Mouse (Mus musculus) liver, embryonic 14.5 days (tissue): ENCODE data around the gene Usp46. TPM values are rescaled to one million over a fixed set of nuclear protein-coding genes. Genes with fewer than 3 reads are reported as not detected.
A peak's percentile ranks its signal among the peaks of the same experiment; 100 is the strongest.

Source experiments
- ATAC-seq: fragments of 200-750 bp; cut with Nextera tagmentation; 2 replicates; pipeline ENCODE4 v1.8.0; 2017; ENCODE audit warnings: moderate number of reproducible peaks, mild to moderate bottlenecking, moderate library complexity; ENCODE audit not compliant: insufficient read depth
- DNase-seq, 3 experiments: peaks; one replicate each; pipeline ENCODE4 v3.0.0-alpha.2; 2012 to 2013; ENCODE audit warnings: low read depth in 3 of 3, low spot score in 3 of 3
- H3K27ac ChIP-seq: fragments of 300-500 bp; sonication (generic); 2 replicates; pipeline ENCODE4 v1.5.1; 2014; ENCODE audit warnings: moderate library complexity, mild to moderate bottlenecking, control low read depth, inconsistent platforms
- H3K27me3 ChIP-seq: fragments of 300-500 bp; sonication (generic); 2 replicates; pipeline ENCODE4 v1.6.1; 2014; ENCODE audit warnings: mild to moderate bottlenecking, low read length, moderate library complexity; ENCODE audit not compliant: control insufficient read depth, insufficient read depth
- H3K36me3 ChIP-seq: fragments of 300-500 bp; sonication (generic); replicated peaks from 2 replicates; pipeline ENCODE4 v1.6.1; 2014; ENCODE audit warnings: low read depth; ENCODE audit not compliant: control insufficient read depth, insufficient read depth
- H3K4me1 ChIP-seq, 2 experiments: fragments of 200-500 bp in 1 of 2; fragments of 300-500 bp in 1 of 2; sonication (generic) in 1 of 2; replicated peaks; 2 replicates each; pipeline ENCODE4 v1.6.1; 2012 to 2014; ENCODE audit warnings: antibody characterized with exemption in 1 of 2, inconsistent platforms in 1 of 2, low read length in 1 of 2; ENCODE audit not compliant: control insufficient read depth in 2 of 2, insufficient read depth in 2 of 2
- H3K4me2 ChIP-seq: fragments of 300-500 bp; sonication (generic); 2 replicates; pipeline ENCODE4 v1.6.1; 2014; ENCODE audit warnings: low read depth, mild to moderate bottlenecking, control low read depth, moderate library complexity
- H3K4me3 ChIP-seq, 2 experiments: fragments of 200-500 bp in 1 of 2; fragments of 300-500 bp in 1 of 2; sonication (generic) in 1 of 2; 2 replicates each; pipeline ENCODE4 v1.5.1; 2012 to 2014; ENCODE audit warnings: low read depth in 2 of 2, low read length in 2 of 2, mild to moderate bottlenecking in 2 of 2, control low read depth in 1 of 2, inconsistent platforms in 1 of 2, moderate library complexity in 1 of 2; ENCODE audit not compliant: insufficient read depth in 1 of 2
- H3K9ac ChIP-seq: fragments of 300-500 bp; sonication (generic); replicated peaks from 2 replicates; pipeline ENCODE4 v1.6.1; 2014; ENCODE audit warnings: mild to moderate bottlenecking, control low read depth, moderate library complexity
- H3K9me3 ChIP-seq: fragments of 300-500 bp; sonication (generic); 2 replicates; pipeline ENCODE4 v1.6.1; 2016; ENCODE audit warnings: low read length, mixed read lengths; ENCODE audit not compliant: control insufficient read depth
- CTCF ChIP-seq: IDR thresholded peaks from 2 replicates; pipeline ENCODE4 v1.5.1; 2016; ENCODE audit warnings: antibody characterized with exemption, low read depth, control low read depth
- EP300 ChIP-seq: IDR thresholded peaks from 2 replicates; pipeline ENCODE4 v1.6.1; 2016; ENCODE audit warnings: antibody characterized with exemption, low read depth
- WGBS: fragments of 180-500 bp; shearing (Covaris S2); extraction: QIAGEN DNeasy Blood & Tissue Kit; methylation state at CpG from one replicate; pipeline ENCODE4 v1.1.7; 2014; ENCODE audit not compliant: insufficient replicate concordance; 5-methylcytosine and 5-hydroxymethylcytosine counted together
- polyA plus RNA-seq, 2 experiments: library from polyadenylated mRNA; depleted of rRNA in 1 of 2; stranded (reverse) in 1 of 2; unstranded in 1 of 2; fragments of >200 nt; fragmentation: Nextera tagmentation in 1 of 2; extraction: Ambion mirVana in 1 of 2; gene quantifications; 2 replicates each; pipeline versions ENCODE4 v1.2.1 to v1.2.3; 2012 to 2014

Gene Usp46
- 9.7 and 14.6 TPM in 2 replicates for polyA plus RNA-seq (2012; rRNA removed)
- 23.8 and 27.9 TPM in 2 replicates for polyA plus RNA-seq (2014; fragmentation: Nextera tagmentation; extraction: Ambion mirVana)

- ATAC-seq: peak; percentile 81
Measured at GRCm38 (mm10) chr5:74067831-74068713, at the start of gene Usp46. TSS of gene Usp46 (minus strand) at chr5:74068431.

GRCm38 (mm10) chr5:74113961-74114689 lies 45.9 kb upstream of the Usp46 start:
- DNase-seq (no peak), ATAC-seq (no peak)
- Histone ChIP-seq H3K9ac (no peak overlapping the region), H3K4me2 (no peak overlapping the region), H3K36me3 (no peaks in the 10 kb centered on the region), H3K4me3 (no peak overlapping the region), H3K9me3 (no peaks in the 10 kb centered on the region), H3K4me1 (no peaks in the 10 kb centered on the region), H3K27ac (no peak overlapping the region), H3K27me3 (no peaks in the 10 kb centered on the region)
- TF ChIP-seq CTCF (no peak), EP300 (no peak)
- WGBS: 69% methylated on average over 7 of the region's 7 CpGs

More at GRCm38 (mm10) chr5:74067831-74068713, at the start of gene Usp46:
- TF ChIP-seq EP300 (no peak), CTCF (no peak)
- H3K27me3 ChIP-seq: no peaks in the 10 kb centered on the region
- H3K4me3 ChIP-seq: peak within 1 kb of the TSS; percentile 80 to 98
- WGBS: under 1% methylated on average over 75 of the region's 89 CpGs
- peak within 1 kb of the TSS; percentile 98 for H3K27ac ChIP-seq
- H3K4me1 ChIP-seq: peaks cover 28 to 37% of the 10 kb centered on the region in 2 experiments
- peak within 1 kb of the TSS; percentile 99 for H3K4me2 ChIP-seq
- H3K36me3 ChIP-seq: no peaks in the 10 kb centered on the region
- peak within 1 kb of the TSS; percentile 96 for H3K9ac ChIP-seq
- peak in 2 of 3 experiments; percentile 63 to 65 for DNase-seq
- no peaks in the 10 kb centered on the region for H3K9me3 ChIP-seq

DNA sequence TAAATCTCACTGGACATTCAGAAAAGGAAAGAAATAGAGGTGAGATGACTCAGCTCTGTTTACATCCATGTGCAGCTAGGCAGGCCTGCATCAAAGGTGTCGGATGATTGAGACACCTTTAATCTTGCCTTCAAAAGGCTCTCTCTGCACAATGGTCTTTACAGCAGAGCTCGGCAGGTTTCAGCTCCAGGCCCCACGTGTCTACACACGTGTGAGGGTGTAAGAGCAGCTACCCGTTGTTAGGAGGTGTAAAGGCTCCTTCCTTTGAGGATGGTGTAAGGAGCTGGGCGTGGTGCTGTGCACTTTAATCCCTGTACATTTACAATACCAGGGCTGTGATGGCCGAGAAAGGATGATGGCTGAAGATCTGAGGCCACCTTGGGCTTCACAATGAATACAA lies 37.2 kb upstream of the Usp46 start:
- TF ChIP-seq CTCF (no peak), EP300 (no peak)
- no peaks in the 10 kb centered on the region for H3K9me3 ChIP-seq
- WGBS: 53% methylated on average over 7 of the region's 7 CpGs
- H3K4me1 ChIP-seq: no peaks in the 10 kb centered on the region
- H3K9ac ChIP-seq: no peak overlapping the region
- no peak overlapping the region for H3K27ac ChIP-seq
- H3K4me2 ChIP-seq: no peak overlapping the region
- no peak for DNase-seq
- no peaks in the 10 kb centered on the region for H3K36me3 ChIP-seq
- H3K27me3 ChIP-seq: no peaks in the 10 kb centered on the region
- no peak for ATAC-seq
- H3K4me3 ChIP-seq: no peak overlapping the region

- no peak for DNase-seq
- 62% methylated on average over 6 of the region's 6 CpGs for WGBS
- no peak for ATAC-seq
- no peak overlapping the region for H3K9ac ChIP-seq
- no peak overlapping the region for H3K27ac ChIP-seq
- H3K27me3 ChIP-seq: no peaks in the 10 kb centered on the region
- no peaks in the 10 kb centered on the region for H3K4me1 ChIP-seq
- H3K4me2 ChIP-seq: no peak overlapping the region
- no peaks in the 10 kb centered on the region for H3K36me3 ChIP-seq
- no peak for TF ChIP-seq CTCF
- TF ChIP-seq EP300: no peak
- H3K9me3 ChIP-seq: no peaks in the 10 kb centered on the region
- H3K4me3 ChIP-seq: no peak overlapping the region
Measured at GRCm38 (mm10) chr5:74101761-74102160, 33.5 kb upstream of the Usp46 start.

- Histone ChIP-seq H3K9me3 (no peaks in the 10 kb centered on the region), H3K4me1 (peaks cover 0 to 3% of the 10 kb centered on the region in 2 experiments; a peak in 3 of 4 replicates), H3K4me2 (no peak overlapping the region), H3K36me3 (peaks cover 5% of the 10 kb centered on the region), H3K9ac (no peak overlapping the region), H3K27ac (no peak overlapping the region), H3K4me3 (no peak overlapping the region), H3K27me3 (no peaks in the 10 kb centered on the region)
- 76% methylated on average over 10 of the region's 10 CpGs for WGBS
- DNase-seq: no peak
- no peak for ATAC-seq
- TF ChIP-seq EP300 (no peak), CTCF (no peak)
Measured at GRCm38 (mm10) chr5:74099046-74099445, 30.8 kb upstream of the Usp46 start.
